Mouse (Mus musculus) left cerebral cortex, adult 2 months (tissue): ENCODE data around the gene Lcor. TPM values are rescaled to one million over a fixed set of nuclear protein-coding genes. Genes with fewer than 3 reads are reported as not detected.

Experiments used
- DNase-seq, 2 experiments: peaks; one replicate each; pipeline ENCODE4 v3.0.0; 2021 to 2022; ENCODE audit warnings: low spot score in 2 of 2, mixed read lengths in 1 of 2; ENCODE audit errors: extremely low spot score in 1 of 2
- H3K27ac ChIP-seq: fragments of 200-600 bp; 2 replicates; pipeline ENCODE4 v1.8.1; 2022
- H3K4me3 ChIP-seq: fragments of 200-600 bp; 2 replicates; pipeline ENCODE4 v1.8.1; 2022
- CTCF ChIP-seq: fragments of 200-600 bp; IDR thresholded peaks from 2 replicates; pipeline ENCODE4 v1.8.1; 2022; ENCODE audit warnings: antibody characterized with exemption, mild to moderate bottlenecking, moderate library complexity
- intact Hi-C: fragments of 180-260 bp; cut with DNase I; formaldehyde crosslinking; loops from one replicate; pipeline ENCODE4 v1.15.1; 2025
- total RNA-seq, 2 experiments: library from RNA; stranded (reverse); gene quantifications; 2 replicates each; pipeline ENCODE4 v1.2.3; 2021

Gene Lcor
- total RNA-seq, 2 experiments from 2014 or later: 21.4 to 23.8 TPM

GRCm38 (mm10) chr19:41522246-41522645, 39.8 kb downstream of the Lcor start:
- Histone ChIP-seq H3K4me3 (no peak overlapping the region), H3K27ac (no peak overlapping the region)
- no peak for TF ChIP-seq CTCF
- intact Hi-C loops: no loop called here
- DNase-seq: no peak

DNA sequence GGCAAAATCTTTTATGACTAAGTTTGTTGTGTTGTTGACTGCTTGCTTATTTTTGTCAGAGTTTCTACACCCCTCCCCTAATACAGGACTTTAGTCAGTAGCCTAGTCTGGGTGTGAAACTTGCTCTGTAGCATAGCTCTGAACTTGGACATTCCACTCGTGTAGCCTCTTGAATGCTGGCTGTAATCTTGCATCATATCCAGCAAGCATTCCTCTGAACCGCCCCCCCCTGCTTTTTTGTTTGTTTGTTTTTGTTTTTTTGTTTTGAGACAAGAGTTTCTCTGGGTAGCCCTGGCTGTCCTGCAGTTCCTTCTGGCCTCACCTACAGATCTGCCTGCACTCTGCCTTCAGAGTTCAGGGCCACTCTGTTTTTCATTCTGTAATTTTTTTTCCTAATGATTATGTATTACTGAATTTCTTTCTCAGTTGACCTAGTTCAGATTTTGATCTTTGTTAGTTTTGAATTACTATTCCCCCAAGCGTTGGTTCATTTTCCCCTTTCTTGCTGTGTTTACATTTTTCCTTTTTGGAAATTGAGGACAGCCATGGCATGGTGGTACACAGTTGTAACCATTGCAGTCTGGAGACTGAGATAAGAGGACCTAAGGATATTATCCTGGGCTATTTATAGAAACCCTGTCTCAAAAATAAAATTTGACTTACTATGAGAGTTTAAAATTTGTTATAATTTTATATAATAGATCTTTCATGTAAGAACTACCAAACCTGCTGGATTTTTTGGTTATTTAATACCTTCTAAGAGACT, 41.5 kb downstream of the Lcor start:
- no peak for DNase-seq
- no peak for TF ChIP-seq CTCF
- Histone ChIP-seq H3K4me3 (no peak overlapping the region), H3K27ac (no peak overlapping the region)
- intact Hi-C loops: no loop called here

DNA sequence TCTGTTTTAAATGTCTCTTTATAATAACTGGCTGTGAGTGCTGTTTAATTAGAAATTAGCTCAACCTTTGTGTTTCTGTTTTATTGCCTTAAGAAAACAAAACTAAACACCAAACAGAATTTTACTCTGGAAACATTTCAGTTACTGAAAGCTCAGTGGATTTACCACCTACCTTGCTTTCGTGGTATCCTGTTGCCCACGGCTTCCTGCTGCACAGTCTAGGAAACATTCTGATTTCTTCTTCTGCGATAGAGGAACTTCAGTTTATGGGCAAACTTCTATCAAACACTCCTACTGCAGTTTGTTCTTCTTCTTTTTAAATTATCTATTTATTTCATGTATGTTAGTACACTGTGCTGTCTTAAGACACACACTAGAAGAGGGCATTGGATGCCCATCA, 46.7 kb downstream of the Lcor start:
- Histone ChIP-seq H3K27ac (no peak overlapping the region), H3K4me3 (no peak overlapping the region)
- intact Hi-C loops: no loop called here
- no peak for DNase-seq
- TF ChIP-seq CTCF: no peak

DNA sequence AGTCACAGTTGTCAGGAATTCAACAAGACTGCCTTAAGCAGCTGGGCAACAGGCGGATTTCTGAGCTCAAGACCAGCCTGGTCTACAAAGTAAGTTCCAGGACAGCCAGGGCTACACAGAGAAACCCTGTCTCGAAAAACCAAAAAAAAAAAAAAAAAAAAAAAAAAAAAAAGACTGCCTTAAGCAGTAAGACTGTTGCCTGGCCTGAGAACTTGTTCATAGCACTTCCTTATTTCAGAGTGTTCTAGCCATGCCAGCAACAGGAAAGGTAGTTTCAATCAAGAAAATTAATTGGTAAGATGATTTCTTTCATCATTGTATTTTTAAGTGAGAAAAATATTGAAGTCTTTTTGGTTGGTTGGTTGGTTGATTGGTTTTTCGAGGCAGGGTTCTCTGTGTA, 51.6 kb downstream of the Lcor start:
- Histone ChIP-seq H3K27ac (no peak overlapping the region), H3K4me3 (no peak overlapping the region)
- TF ChIP-seq CTCF: no peak
- DNase-seq: no peak
- intact Hi-C loops: no loop called here

DNA sequence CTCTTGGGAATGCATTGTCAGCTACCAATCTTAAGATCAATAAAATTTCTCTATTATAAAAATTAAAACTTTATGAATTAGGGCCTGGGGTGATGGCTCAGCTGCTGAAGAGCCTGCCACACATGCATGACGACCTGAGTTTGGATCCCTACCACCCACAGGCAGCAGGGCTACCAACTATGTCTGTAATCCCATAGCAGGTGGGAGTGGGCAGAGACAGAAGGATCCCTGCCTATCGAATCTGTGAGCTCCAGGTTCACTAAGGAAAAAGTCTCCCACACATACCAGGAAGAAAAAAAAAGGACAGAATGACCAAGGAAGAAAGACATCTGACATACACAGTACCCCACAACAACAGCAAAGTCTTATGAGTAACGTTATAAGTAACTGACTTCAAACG, 74.5 kb downstream of the Lcor start:
- DNase-seq: no peak

GRCm38 (mm10) chr19:41557491-41557890, 75.1 kb downstream of the Lcor start:
- DNase-seq: no peak
- intact Hi-C loops: no loop called here

More for the DNA sequence above, 74.5 kb downstream of the Lcor start:
- Histone ChIP-seq H3K27ac (no peak overlapping the region), H3K4me3 (no peak overlapping the region)
- intact Hi-C loops: no loop called here
- TF ChIP-seq CTCF: no peak

DNA sequence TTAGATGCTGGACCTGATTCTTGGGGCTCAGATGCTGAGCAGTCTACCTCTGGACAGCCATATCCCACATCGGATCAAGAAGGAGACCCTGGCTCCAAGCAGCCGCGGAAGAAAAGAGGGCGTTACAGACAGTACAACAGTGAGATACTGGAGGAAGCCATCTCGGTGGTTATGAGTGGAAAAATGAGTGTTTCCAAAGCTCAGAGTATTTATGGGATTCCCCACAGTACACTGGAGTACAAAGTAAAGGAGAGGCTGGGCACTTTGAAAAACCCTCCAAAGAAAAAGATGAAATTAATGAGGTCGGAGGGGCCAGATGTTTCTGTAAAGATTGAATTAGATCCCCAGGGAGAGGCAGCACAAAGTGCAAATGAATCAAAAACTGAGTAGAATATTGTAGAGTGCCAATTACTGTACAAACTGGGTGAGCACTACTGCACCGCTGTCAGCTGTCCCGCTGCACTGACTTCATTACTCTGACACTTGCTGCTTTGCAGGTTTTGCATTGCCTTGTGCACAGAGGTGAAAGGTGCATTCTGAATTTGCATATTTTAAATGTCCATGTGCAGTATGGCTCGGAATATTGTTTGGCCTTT, 76.6 kb downstream of the Lcor start:
- DNase-seq: no peak
- TF ChIP-seq CTCF: no peak
- intact Hi-C loops: no loop called here
- no peak overlapping the region for H3K27ac ChIP-seq
- H3K4me3 ChIP-seq: no peak overlapping the region

More at GRCm38 (mm10) chr19:41557491-41557890, 75.1 kb downstream of the Lcor start:
- no peak overlapping the region for H3K4me3 ChIP-seq
- H3K27ac ChIP-seq: no peak overlapping the region
- no peak for TF ChIP-seq CTCF

GRCm38 (mm10) chr19:41560856-41561255, 78.4 kb downstream of the Lcor start:
- intact Hi-C loops: no loop called here
- H3K4me3 ChIP-seq: no peak overlapping the region
- H3K27ac ChIP-seq: no peak overlapping the region
- TF ChIP-seq CTCF: no peak
- DNase-seq: no peak

- DNase-seq: no peak
- Histone ChIP-seq H3K4me3 (no peak overlapping the region), H3K27ac (no peak overlapping the region)
- intact Hi-C loops: no loop called here
- no peak for TF ChIP-seq CTCF
These were observed 86.4 kb downstream of the Lcor start for GRCm38 (mm10) chr19:41568791-41569190.

DNA sequence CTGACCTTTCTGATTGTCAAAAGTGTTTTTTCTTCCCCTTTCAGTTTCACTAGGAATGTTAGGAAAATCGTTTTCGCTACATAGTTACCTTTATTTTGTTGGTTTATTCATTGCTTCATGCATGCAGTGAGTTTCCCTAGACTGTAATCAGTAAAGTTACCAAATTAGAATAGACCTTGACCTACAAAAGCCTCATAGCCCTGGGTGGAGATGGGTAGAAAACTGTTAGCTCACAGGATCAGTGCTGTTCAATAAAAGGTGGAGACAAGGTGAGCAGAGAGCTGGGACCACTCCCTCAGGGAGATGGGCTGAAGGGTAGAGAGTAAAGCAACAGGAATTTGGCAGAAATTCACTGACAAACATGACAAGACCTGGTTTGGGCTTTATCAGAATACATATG, 91.3 kb downstream of the Lcor start:
- intact Hi-C loops: no loop called here
- TF ChIP-seq CTCF: no peak

GRCm38 (mm10) chr19:41577576-41577975, 95.1 kb downstream of the Lcor start:
- intact Hi-C loops: no loop called here
- TF ChIP-seq CTCF: no peak
- H3K27ac ChIP-seq: no peak overlapping the region
- no peak overlapping the region for H3K4me3 ChIP-seq
- no peak for DNase-seq

More for the DNA sequence above, 91.3 kb downstream of the Lcor start:
- Histone ChIP-seq H3K4me3 (no peak overlapping the region), H3K27ac (no peak overlapping the region)
- no peak for DNase-seq

GRCm38 (mm10) chr19:41579311-41579920, 97.0 kb downstream of the Lcor start:
- no peak for DNase-seq
- Histone ChIP-seq H3K27ac (no peak overlapping the region), H3K4me3 (no peak overlapping the region)
- intact Hi-C loops: no loop called here
- TF ChIP-seq CTCF: no peak
